Mouse (Mus musculus) lung, adult 2 months (tissue): ENCODE measurements around the gene Zfp839. TPM values are rescaled to one million over a fixed set of nuclear protein-coding genes. Genes with fewer than 3 reads are reported as not detected.

Experiments
- DNase-seq: peaks from one replicate; pipeline ENCODE4 v3.0.0; 2022
- H3K4me1 ChIP-seq: fragments of 200-500 bp; 2 replicates; pipeline ENCODE4 v1.6.1; 2011; ENCODE audit warnings: low read length; ENCODE audit not compliant: control insufficient read depth, insufficient read depth
- H3K4me3 ChIP-seq: fragments of 200-500 bp; replicated peaks from 2 replicates; pipeline ENCODE3; 2011; ENCODE audit warnings: low read depth, mild to moderate bottlenecking, control low read depth, low read length; ENCODE audit errors: extremely low read depth
- CTCF ChIP-seq: fragments of 200-500 bp; IDR thresholded peaks from 2 replicates; pipeline ENCODE4 v1.5.1; 2011; ENCODE audit warnings: mild to moderate bottlenecking, low read length, control low read depth; ENCODE audit not compliant: insufficient read depth
- POLR2A ChIP-seq: fragments of 200-500 bp; IDR thresholded peaks from 2 replicates; pipeline ENCODE4 v1.6.1; 2011; ENCODE audit warnings: low read depth, mild to moderate bottlenecking, control low read depth, low read length, borderline replicate concordance; ENCODE audit errors: extremely low read depth
- WGBS: fragments of 180-500 bp; shearing (Covaris S2); methylation state at CpG from one replicate; pipeline ENCODE4 v1.1.7; 2018; 5-methylcytosine and 5-hydroxymethylcytosine counted together
- polyA plus RNA-seq: library from polyadenylated mRNA; depleted of rRNA; stranded (reverse); fragments of >200 nt; gene quantifications from 2 replicates; pipeline ENCODE4 v1.2.3, GENCODE M21; 2012

Gene Zfp839
- polyA plus RNA-seq, 1 experiment, result 5.7 TPM

DNA sequence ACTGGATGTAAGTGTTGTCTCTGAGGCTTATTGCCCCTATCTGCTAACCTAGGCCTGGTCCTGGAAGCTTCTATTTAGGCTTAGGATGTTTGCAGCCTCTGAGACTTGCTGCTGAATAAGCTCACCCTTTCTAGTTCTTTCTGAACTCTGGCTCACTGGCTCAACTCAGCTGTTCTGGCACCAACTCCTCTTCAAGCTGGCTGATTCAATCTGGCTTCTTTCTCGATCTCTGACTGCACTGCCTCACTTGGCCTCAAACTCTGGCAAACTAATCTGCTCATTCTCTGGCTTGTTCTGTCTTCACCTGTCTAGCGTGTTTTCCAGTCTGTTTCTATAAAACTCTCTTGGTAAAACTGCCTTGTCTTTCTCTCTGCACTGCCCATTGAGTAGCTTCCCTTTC is 25.3 kb downstream of the Zfp839 start:
- DNase-seq, result no peak
- no peak overlapping the region for H3K4me3 ChIP-seq
- 86% methylated on average over 2 of the region's 2 CpGs for WGBS
- no peak for TF ChIP-seq POLR2A
- no peak for TF ChIP-seq CTCF
- H3K4me1 ChIP-seq, result no peaks in the 10 kb centered on the region

- no peaks in the 10 kb centered on the region for H3K4me1 ChIP-seq
- TF ChIP-seq CTCF, result peak; percentile 20; the same call in 1 of the 2 replicates
- TF ChIP-seq POLR2A, result no peak
- DNase-seq, result no peak
- H3K4me3 ChIP-seq, result no peak overlapping the region
- WGBS, result 85% methylated on average over 7 of the region's 7 CpGs
Observed at GRCm38 (mm10) chr12:110882291-110882690, 32.2 kb downstream of the Zfp839 start.

- 96% methylated on average over 2 of the region's 2 CpGs for WGBS
Observed at GRCm38 (mm10) chr12:110885251-110885650, 35.2 kb downstream of the Zfp839 start.

GRCm38 (mm10) chr12:110888106-110888505 is 38.1 kb downstream of the Zfp839 start:
- WGBS, result 22% methylated on average over 12 of the region's 12 CpGs
- TF ChIP-seq POLR2A (no peak), CTCF (no peak)
- Histone ChIP-seq H3K4me1 (peaks cover 8% of the 10 kb centered on the region; the same call in 1 of the 2 replicates), H3K4me3 (peak overlapping the region; percentile 65)
- DNase-seq, result no peak

More at GRCm38 (mm10) chr12:110885251-110885650, 35.2 kb downstream of the Zfp839 start:
- no peak for DNase-seq
- TF ChIP-seq POLR2A (no peak), CTCF (no peak)
- peaks cover 8% of the 10 kb centered on the region; the same call in 1 of the 2 replicates for H3K4me1 ChIP-seq
- no peak overlapping the region for H3K4me3 ChIP-seq

DNA sequence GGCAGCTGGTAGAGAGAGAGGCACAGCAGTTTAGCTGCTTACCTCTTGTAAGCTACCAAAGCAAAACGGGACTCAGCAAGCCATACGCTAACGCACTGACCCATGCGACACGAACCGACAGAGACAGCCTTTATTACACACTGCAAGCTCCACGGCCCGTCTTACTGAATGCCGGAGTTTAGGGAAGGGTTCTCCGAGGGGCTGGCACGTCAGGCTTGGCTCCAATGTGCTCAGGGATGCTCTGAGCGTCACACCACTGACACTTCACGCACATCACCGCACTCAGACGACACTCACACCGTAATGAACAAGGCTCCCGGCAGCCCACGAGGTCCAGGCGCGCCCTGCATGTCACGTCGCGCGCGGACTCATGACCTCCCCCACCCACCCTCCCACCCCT is 38.6 kb downstream of the Zfp839 start:
- Histone ChIP-seq H3K4me1 (peaks cover 8% of the 10 kb centered on the region; the same call in 1 of the 2 replicates), H3K4me3 (peak overlapping the region; percentile 65)
- DNase-seq, result no peak
- TF ChIP-seq POLR2A (no peak), CTCF (no peak)
- WGBS, result under 1% methylated on average over 25 of the region's 25 CpGs

DNA sequence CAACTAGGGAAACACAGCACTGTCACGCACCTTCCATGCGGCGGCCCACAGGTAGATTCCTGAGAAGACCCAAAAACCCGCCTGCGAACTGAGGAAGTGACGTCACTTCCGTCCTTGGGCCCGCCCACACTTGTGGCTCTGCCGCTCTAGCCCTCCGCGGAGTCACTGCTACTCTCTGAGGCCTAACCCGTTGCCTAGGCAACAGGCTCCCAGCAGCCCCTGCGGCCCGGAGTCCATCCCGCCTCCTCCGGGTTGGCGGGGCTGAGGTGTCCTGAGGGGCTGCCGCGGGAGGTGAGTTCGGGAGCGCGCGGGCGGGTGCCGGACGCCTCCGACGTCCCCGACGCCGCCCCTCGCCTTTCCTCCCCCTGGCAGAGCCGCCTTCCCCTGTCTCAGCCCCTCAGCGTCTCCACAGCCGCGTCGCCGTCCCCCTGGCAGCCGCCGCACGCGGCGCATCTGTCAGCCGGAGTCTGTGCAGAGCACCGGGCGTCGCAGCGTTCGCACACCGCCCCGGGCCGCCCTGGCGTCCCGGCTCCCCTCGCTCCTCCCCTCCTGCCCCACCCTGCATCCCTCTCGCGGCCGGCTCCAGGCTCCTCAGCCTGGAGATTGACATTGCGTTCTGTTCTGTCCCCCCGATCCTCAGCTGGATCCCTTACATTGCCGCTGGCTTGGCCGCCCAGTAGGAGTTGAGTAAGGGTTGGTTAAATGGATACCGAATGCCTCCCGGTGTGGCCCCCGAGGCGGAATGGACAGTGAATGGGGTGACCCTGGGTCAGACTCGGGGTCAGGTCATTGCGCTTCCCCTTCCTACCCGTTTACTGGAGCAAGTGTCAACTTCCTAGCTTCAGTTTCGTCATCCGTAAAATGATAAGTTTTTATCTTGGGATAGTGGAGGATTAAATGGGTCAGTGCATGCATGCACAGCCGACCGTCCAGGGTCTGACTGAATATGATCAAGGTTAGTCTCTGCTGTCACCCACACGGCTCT is 39.3 kb downstream of the Zfp839 start, which contains the start of the genes Cinp and Tecpr2:
TSS of gene Cinp (minus strand) at position 110 of the 985 bp plus-strand sequence.
TSS of gene Tecpr2 (plus strand) at position 229 of the 985 bp plus-strand sequence.
- TF ChIP-seq CTCF, result no peak
- TF ChIP-seq POLR2A, result no peak; the same call in 1 of the 2 replicates
- DNase-seq, result peak; percentile 93
- Histone ChIP-seq H3K4me3 (peak within 1 kb of the TSS; percentile 65), H3K4me1 (peaks cover 8% of the 10 kb centered on the region; the same call in 1 of the 2 replicates)
- WGBS, result under 1% methylated on average over 71 of the region's 74 CpGs

DNA sequence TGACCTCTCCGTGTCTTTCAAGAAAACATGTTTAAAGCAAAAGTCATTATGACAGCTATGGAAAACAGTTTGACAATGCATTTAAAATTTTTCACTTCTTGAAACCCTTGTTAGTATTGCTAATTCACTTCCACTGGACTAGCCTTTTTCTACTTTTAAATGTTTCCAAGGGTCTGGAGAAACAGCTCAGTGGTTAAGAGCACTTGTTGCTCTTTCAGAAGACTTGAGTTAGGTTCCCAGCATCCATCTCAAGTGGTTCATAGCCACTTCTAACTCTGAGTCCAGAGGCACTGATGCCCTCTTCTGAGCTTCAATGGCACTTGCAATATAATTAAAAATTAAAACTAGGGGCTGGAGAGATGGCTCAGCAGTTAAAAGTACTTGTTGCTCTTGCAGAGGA is 41.8 kb downstream of the Zfp839 start:
- no peak for TF ChIP-seq POLR2A
- TF ChIP-seq CTCF, result no peak
- no peak for DNase-seq
- Histone ChIP-seq H3K4me1 (peaks cover 8% of the 10 kb centered on the region; the same call in 1 of the 2 replicates), H3K4me3 (no peak overlapping the region)
- WGBS, result 72% methylated on average over 1 of the region's 1 CpGs

DNA sequence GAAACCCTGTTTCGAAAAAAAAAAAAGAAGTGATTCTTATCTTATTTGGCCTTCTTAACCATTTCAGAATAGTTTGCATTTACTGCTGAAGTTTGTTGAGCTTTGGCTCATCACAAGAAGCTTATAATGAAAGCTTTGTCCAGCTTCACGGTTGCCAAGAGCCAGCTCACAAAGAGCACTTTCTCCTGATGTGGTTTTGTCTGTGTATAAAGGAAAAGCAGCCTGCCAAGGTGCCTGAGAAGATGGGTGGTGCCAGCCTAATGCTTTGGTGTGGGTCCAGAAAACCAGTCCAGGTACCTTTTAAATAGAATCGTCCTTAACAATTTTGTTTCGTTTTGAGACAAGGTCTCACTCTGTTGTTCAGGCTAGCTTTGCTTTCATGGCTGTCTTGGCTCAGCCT is 52.1 kb downstream of the Zfp839 start:
- WGBS, result 56% methylated on average over 4 of the region's 4 CpGs
- Histone ChIP-seq H3K4me3 (no peak overlapping the region), H3K4me1 (no peaks in the 10 kb centered on the region; the same call in 1 of the 2 replicates)
- TF ChIP-seq CTCF (no peak), POLR2A (no peak)
- DNase-seq, result no peak

- DNase-seq, result no peak
- no peak for TF ChIP-seq POLR2A
- no peak overlapping the region for H3K4me3 ChIP-seq
- H3K4me1 ChIP-seq, result no peaks in the 10 kb centered on the region; the same call in 1 of the 2 replicates
- 87% methylated on average over 2 of the region's 2 CpGs for WGBS
Observed at GRCm38 (mm10) chr12:110903536-110903935, 53.5 kb downstream of the Zfp839 start.
